Mouse (Mus musculus) limb, embryonic 13.5 days (tissue): ENCODE data around the gene Actrt2. TPM values are rescaled to one million over a fixed set of nuclear protein-coding genes. Genes with fewer than 3 reads are reported as not detected.

Experiments
- ATAC-seq: fragments of 200-750 bp; cut with Nextera tagmentation; 2 replicates; pipeline ENCODE4 v1.8.0; 2017; ENCODE audit warnings: low read depth, moderate number of reproducible peaks, moderate TSS enrichment; ENCODE audit not compliant: low FRiP score
- H3K27ac ChIP-seq: fragments of 300-500 bp; sonication (generic); 2 replicates; pipeline ENCODE4 v1.5.1; 2015; ENCODE audit warnings: inconsistent platforms, mild to moderate bottlenecking, moderate library complexity
- H3K27me3 ChIP-seq: fragments of 300-500 bp; sonication (generic); 2 replicates; pipeline ENCODE4 v1.6.1; 2015; ENCODE audit warnings: mild to moderate bottlenecking, inconsistent platforms
- H3K36me3 ChIP-seq: fragments of 300-500 bp; sonication (generic); 2 replicates; pipeline ENCODE4 v1.6.1; 2015; ENCODE audit warnings: inconsistent platforms, mild to moderate bottlenecking, moderate library complexity
- H3K4me1 ChIP-seq: fragments of 300-500 bp; sonication (generic); 2 replicates; pipeline ENCODE4 v1.6.1; 2015; ENCODE audit warnings: inconsistent platforms
- H3K4me2 ChIP-seq: fragments of 300-500 bp; sonication (generic); replicated peaks from 2 replicates; pipeline ENCODE4 v1.6.1; 2015; ENCODE audit warnings: inconsistent platforms, mild to moderate bottlenecking, moderate library complexity
- H3K4me3 ChIP-seq: fragments of 300-500 bp; sonication (generic); 2 replicates; pipeline ENCODE4 v1.5.1; 2015; ENCODE audit warnings: moderate library complexity, mild to moderate bottlenecking, inconsistent platforms
- H3K9ac ChIP-seq: fragments of 300-500 bp; sonication (generic); 2 replicates; pipeline ENCODE4 v1.6.1; 2015; ENCODE audit warnings: mild to moderate bottlenecking, inconsistent platforms
- H3K9me3 ChIP-seq: fragments of 300-500 bp; sonication (generic); 2 replicates; pipeline ENCODE4 v1.6.1; 2016; ENCODE audit warnings: inconsistent platforms
- WGBS: fragments of 180-500 bp; shearing (Covaris S2); methylation state at CpG from one replicate; pipeline ENCODE4 v1.1.7; 2015; 5-methylcytosine and 5-hydroxymethylcytosine counted together
- polyA plus RNA-seq: library from polyadenylated mRNA; unstranded; fragments of >200 nt; fragmentation: Nextera tagmentation; extraction: Ambion mirVana; gene quantifications from 2 replicates; pipeline ENCODE4 v1.2.1, GENCODE M21; 2015

Gene Actrt2
- polyA plus RNA-seq, 1 experiment from 2014 or later, result not detected

DNA sequence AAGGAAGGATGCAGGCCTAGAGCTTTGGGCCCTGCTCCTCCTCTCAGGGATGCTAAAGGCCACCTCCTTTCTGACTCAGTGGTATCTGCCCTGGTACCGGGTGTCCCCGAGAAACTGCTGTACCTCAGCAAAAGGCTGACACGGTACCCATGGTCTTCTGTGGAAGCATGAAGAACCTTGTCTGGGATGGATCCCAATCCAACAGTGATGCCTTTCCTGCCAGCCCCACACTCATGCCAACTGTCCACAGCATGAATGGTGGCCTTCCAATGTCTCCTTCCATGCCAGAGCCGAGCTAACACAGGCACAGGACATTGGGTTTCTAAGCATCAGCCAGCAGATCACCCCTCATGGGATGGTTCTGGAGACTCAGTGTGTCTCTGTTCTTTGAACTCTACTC, 45.1 kb downstream of the Actrt2 start:
- WGBS, result 89% methylated on average over 4 of the region's 4 CpGs
- H3K27me3 ChIP-seq, result no peaks in the 10 kb centered on the region
- H3K4me2 ChIP-seq, result no peak overlapping the region
- no peak overlapping the region for H3K4me3 ChIP-seq
- H3K9me3 ChIP-seq, result no peaks in the 10 kb centered on the region
- no peak for ATAC-seq
- H3K4me1 ChIP-seq, result peaks cover 89% of the 10 kb centered on the region
- H3K9ac ChIP-seq, result no peak overlapping the region
- H3K36me3 ChIP-seq, result no peaks in the 10 kb centered on the region
- no peak overlapping the region for H3K27ac ChIP-seq

Other genes starting within 250 kb of the Actrt2 start
- 58.8 and 64.5 TPM in 2 replicates for gene Prdm16, start 31.0 kb downstream of the Actrt2 start, polyA plus RNA-seq
- gene Ttc34, start 169.6 kb upstream of the Actrt2 start, polyA plus RNA-seq, result 0.27 and 0.32 TPM in 2 replicates
- 0.05 and 0.23 TPM in 2 replicates for gene Mmel1, start 201.7 kb upstream of the Actrt2 start, polyA plus RNA-seq
- 44.3 and 45.1 TPM in 2 replicates for gene Fam213b, start 231.3 kb upstream of the Actrt2 start, polyA plus RNA-seq